Mouse (Mus musculus) thymus, postnatal 4 days (tissue): ENCODE measurements around the gene Pkdrej.
"Not testable (repeated sequence)": the region's sequence is repeated elsewhere in the genome, so short reads cannot be mapped to it uniquely, and the experiment has no call there.

Source experiments
- DNase-seq: peaks from one replicate; pipeline ENCODE4 v3.0.0; 2021

Gene Pkdrej

DNA sequence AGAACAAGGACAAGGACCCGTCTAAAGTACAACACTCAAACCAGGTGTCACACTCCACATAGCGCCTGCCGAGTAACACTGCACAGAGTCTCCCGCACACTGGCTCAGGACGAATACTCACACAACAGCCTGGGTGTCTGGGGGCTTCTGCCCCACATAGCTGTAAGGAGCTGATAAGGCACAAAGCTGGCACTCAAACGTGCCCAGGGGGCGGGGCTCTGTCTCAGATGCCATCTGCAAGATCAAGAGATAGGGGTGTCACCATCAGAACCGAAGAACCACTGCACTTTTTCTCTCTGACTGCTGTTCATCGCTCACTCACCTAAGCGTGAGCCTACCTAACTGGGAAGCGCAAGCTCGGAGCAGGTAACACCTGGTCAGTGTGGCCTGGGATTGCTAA lies 12.4 kb downstream of the Pkdrej start:
- peak; percentile 81 for DNase-seq

DNA sequence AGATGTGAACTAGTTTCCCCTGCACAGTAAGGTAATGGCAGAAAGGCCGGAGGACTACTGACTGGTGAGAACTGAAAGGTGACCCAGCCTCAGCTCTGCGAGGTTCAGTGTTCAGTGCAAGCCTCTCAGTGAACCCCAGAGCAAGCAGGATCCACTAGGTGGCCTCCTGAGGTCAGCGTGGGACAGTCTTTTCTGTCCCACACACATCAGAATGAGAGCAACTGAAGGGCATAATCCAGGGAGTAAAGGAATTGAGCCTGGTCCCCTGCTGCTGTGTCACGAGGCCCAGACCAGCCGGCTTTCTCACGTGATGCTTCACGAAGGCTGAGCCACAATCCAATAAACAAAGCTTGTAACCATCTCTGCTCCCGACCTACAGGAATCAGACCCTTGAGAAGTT lies 13.1 kb downstream of the Pkdrej start:
- DNase-seq: no peak

DNA sequence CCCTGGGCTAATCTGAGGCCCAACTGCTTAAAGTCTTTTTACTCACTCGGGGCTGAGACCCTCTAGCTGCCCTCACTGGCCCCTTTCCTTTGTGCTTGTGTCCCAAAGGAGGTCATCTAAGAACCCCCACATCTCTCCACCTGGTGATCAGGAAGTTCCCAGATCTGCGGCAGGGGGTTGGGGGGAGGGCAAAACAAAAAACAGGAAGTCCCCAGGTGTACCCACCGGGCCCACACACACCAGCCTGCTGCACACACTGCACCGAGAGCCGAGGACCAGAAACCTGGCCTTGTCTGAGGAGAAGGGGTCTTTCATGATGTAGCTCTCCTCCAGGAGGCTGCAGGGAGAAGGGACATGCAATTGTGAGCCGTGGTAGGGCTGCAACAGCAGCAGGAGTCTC lies 13.5 kb downstream of the Pkdrej start:
- peak; percentile 41 for DNase-seq

DNA sequence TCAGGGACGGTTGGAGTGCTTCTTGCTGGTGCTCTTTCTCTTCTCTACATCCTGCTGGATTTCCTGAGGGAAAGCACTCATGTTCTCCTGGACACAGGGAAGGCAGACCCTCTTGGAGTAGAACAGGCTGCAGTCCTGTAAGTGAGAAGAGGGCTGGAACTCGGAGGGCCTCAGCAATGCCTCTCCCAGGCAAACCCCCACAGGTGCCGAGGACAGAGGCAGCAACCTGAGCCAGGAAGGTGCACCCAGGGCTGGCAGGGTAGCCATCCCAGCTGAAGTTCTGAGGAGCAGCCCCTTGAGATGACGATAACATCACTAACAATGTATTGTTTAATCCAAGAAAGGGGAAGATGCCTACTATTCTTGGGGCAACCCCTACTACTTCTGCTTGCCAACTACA lies 14.1 kb downstream of the Pkdrej start:
- DNase-seq: no peak

DNA sequence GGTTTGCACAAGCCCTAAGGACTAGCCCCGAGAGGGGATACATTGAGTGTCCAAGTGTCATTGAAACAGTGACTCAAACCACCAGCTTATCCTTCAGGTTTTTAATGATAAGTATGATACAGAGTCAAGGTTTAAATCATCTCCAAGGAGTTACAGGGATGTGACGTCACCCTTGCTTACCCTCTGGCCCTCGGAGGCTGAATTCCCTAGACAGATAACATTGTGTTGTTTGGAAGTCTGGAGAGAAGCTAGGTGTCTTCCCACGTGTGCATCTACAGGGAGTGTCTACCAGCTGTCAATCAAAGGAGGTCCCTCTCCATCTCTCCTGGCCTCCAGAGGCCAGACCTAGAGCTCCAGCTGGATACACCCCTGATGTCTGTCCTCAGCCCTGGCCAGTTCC lies 14.6 kb downstream of the Pkdrej start:
- no peak for DNase-seq

DNA sequence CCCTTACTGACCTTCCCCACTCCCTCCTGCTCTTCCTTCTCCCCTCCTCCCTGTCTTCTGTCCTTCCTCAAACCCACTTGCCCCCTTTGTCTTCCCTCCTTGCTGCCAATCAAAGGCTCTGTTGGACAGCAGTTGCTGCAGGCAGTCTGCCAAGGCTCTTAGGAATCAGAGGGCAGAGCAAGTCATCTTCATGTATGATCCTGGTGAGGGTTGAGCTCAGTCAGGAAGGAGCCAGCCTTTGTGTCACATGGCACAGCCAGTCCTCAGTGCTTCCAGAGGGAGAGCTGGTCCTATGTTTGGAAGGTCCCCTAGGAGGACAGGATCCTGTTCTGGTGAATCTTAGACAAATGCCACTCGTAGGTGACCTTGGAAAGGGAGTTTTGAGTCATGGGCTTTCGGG lies 18.6 kb downstream of the Pkdrej start:
- no peak for DNase-seq

DNA sequence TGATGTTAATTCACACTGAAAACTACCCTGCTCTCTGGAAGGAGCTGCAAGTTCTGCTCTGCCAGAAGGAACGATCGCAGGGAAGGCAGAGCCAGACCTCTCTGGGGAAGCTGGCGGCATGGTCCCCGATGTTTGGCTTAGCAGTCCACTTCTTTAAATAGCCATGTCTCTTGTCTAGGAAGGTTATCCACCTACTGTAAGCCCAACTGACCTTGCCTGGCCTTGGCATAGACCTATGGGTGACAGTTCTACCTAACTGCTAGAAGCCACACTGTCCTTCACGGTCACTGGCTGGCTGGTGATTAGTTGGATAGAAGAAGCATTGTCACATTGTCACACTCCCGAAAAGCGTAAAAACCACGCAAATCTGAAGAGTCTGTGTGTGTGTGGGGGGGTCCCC lies 22.9 kb downstream of the Pkdrej start:
- DNase-seq: no peak

DNA sequence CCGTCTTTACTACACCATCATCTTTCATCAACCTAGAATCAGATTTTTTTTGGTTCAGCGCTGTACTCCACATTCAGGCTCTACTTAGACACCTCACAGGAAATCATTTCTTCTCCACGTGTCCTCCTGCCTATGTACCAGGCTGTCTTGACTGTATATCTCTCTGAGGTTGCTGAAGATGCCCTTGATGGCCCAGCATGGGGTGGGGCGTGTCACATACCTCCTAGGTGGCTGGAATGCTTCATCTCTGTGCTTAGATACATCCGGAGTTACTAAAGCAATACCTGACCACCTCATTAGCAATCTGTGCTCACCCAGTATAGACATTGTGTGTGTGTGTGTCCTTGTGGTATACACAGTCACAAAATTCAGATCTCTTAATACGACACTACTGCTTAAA lies 26.0 kb downstream of the Pkdrej start:
- no peak for DNase-seq

DNA sequence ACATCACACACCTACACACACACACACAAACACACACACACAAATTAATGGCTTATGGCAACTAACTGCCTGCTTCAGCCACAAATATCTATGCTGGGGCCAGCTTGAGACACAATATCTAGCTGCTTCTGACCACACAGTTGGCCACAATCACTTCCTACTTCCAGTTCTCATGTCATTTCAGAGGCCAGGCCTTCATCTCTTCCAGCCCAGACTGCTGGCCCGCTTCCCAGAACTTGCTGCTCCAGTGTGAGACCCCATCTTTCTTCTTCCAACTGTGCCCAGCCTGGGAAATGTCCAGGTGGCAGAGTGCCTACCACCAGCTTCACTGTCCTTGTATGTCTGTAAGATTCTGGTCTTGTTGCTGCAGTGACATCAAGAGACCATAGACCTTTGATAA lies 28.7 kb downstream of the Pkdrej start:
- no peak for DNase-seq

DNA sequence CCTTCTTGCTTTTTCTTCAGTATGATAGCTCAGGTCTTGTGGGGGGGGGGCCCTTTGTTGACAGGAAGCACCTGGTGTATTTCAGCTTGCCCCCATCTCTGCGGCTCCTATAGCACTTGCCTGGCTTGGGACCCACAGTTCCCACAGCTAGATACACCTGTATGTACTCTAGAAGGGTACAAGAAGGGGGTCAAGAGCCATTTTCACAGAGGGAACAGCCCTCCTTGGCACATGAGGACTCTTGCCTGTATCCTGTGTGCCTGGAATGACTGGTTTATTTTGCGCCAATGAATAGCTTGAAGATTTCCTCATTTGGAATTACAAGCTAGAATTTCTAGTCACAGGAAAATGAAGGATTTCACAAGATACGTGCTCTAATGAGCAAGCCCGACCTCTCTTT lies 30.1 kb downstream of the Pkdrej start:
- no peak for DNase-seq

DNA sequence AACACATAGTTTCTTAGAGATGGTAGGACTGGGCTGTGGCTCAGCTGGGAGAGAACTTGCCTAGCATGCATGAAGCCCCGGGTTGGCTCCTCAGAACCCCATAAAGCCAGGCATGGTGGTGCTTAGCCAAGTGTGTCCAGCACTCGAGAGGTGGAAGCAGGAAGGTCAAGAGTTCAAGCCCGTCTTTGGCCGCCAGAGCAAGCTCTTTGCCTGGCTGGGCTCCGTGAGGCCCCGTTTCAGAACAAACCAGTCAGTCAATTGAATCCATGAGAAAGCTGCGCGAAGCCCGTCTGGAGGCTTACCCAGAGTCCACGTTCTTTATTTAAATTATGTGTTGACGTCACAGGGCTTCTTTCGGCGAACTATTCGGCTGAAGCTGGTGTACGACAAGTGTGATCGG lies 32.9 kb downstream of the Pkdrej start:
- DNase-seq: no peak

DNA sequence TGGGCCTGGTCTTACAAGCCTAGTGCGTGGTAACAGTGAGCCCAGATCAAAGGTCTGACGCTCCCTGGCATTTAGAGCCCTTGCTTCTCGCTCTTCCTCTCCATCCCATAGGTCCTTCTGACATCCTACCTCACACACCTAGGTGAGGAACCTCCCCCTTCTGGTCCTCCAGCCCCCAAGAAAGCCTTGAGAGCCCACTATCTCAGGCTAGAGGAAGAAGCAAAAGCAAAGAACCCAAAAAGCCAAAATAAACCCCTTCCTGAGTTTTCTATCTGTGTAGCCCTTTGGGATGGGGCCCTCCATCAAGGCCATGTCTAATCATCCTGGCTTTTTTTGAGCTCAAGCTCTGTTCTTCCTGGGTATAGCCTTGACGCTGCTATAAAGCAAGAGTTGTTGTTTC lies 33.5 kb downstream of the Pkdrej start:
- DNase-seq: no peak

DNA sequence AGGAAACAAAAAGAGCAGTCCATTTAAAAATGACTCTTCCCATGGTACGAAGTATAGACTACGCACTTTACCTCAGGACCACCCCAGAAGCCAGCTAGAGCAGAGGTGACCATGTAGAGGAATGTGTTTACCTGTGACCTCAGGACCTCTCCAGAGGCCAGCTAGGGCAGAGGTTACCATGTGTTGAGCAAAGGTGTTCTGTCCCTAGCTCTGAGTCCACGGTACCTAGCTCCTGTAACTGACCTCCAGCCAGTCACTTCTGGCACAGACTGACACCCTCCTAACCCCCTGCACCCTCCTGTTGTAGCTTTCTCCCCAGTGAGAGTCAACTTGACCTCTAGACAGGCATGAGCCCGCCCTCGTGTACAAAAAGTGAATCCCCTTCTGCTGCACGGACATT lies 34.1 kb downstream of the Pkdrej start:
- no peak for DNase-seq

DNA sequence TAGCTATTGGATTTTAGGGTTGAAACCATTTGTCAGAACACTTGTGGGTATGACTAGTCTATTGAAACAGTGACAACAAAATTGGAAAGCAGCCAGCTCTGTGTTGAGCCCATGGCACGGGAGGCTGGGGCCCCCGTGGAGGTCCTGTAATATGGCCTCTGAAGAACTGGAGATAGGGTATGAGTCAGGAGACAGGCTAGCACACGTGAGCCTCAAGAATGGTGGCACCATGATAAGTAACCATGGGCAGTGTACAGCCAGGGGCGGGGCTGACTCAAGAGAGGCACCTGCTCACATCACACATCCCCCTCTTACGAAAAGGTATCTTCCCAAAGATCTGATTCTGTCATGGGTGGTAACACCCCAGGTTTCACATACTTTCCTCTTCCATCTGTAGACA lies 34.8 kb downstream of the Pkdrej start:
- DNase-seq: no peak

DNA sequence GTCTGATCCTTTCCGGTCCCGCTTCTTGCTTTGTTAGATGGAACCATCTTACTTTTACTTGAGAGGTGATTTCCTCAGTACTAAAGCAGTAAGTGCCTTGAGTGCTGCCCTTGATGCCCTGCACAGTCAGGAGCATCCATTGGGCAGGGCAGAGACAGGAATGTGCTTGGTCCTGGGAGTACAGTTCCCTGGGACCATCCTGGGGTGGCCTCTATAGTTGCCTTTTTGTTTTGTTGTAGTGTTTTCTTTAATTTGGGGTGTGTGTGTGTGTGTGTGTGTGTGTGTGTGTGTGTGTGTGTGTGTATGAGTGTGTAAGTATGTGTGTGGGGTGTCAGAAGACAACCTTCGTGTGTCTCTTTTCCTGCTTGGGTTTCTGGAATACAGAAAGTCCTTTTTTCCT lies 37.2 kb downstream of the Pkdrej start:
- DNase-seq: no peak

DNA sequence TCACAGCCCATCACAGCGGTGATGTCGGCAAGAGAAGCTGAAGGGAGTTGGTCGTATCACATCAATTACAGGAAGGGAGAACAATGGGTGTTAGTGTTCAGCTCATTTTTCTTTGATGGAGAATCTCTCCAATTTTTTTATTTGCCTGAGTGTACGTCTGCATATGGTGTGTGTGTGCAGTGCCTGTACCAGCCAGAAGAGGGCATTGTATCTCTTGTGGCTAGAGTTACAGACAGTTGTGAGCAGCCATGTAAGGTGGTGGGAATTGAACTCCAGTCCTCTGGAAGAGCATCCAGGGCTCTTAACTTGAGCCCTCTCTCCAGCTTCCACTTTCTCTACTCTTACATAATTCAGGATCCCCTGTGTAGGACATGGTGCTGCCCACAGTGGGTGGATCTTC lies 38.4 kb downstream of the Pkdrej start:
- DNase-seq: peak; percentile 25

DNA sequence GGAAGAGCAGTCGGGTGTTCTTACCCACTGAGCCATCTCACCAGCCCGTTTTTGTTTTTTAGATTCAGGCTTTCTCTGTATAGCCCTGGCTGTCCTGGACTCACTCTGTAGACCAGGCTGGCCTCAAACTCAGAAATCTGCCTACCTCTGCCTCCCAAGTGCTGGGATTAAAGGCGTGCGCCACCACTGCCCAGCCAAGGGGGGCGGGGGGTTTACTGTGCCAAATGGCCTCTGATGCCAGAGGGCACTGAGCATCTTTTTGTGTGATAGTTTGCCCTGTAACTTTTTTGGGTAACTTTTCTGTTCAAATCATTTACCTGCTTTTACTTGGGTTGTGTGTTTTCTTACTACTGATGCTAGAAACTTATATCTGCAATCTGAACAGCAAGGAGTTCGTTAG lies 42.6 kb downstream of the Pkdrej start:
- DNase-seq: not testable (repeated sequence)

DNA sequence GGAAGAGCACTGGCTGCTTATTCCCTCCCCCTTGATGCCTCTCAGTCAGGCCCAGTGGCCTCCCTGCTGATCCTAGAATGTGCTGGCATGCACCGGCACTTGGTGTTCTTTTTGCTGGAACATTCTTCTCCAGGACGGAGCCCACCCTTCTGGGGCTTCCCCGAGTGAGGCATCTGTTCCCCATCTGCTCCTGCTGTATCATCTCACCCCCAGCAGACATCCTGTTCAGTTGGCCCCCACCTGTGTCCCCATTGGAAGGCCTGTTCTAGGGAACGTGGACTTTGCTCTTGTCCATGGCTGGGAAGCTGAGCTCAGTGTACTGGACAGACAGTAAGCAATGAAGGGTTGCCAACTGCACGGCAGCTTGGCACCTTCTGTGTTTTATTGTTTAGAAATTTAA lies 44.8 kb downstream of the Pkdrej start:
- no peak for DNase-seq

DNA sequence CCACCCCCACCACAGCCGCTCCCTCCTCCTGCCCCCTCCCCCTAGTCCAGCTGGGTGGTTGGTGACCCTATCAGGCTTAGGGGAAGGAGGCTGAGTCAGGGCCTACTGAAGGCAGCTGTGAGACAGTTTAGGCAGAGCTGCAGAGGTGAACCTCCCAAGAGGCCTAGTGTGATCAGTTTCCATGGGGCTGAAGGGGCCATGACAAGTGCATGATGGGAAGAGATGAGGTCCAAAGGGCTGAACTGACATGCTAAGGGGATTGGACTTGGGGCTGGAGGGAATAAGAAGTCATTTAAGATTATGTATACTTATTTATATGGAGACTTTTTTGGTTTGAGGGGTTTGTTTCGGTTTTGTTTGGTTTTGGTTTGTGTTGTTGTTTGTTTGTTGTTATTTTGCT lies 45.3 kb downstream of the Pkdrej start:
- no peak for DNase-seq

DNA sequence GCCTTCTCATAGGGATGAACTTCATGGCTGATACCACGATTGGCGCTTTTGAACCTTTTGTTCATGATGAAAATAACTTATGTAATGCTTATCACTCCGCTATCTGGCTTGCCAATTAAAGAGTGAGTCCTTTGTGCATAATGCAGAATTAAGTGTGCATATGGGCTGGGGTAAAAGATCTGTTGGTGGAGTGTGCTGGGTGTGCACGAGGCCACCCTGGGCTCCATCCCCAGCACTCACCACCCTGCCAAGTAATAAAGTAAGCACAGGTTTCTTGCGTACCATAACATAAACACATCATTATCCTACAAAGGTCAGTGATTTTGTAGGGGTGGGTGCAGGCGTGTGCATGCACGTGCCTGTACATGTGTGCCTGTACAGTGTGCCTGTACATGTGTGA lies 46.5 kb downstream of the Pkdrej start:
- no peak for DNase-seq

DNA sequence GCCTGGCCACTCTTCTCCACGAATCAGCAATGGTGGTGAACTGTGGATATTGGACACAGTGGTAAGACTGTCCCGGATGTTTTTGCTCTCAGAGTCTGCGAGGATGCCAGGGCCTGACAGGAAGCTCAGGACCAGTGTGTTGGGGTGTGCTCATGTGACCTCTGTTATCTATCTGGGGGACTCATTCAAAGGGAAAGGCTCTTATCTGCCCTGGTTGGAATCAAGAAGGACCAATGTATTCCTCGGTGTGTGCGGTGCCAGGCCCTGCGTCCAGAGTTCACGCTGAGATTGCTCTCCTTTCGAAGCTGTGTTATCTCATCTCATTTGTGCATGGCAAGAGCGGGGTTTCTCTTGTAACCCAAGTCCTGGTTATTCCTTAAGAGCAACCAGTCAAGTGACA lies 47.1 kb downstream of the Pkdrej start:
- no peak for DNase-seq

DNA sequence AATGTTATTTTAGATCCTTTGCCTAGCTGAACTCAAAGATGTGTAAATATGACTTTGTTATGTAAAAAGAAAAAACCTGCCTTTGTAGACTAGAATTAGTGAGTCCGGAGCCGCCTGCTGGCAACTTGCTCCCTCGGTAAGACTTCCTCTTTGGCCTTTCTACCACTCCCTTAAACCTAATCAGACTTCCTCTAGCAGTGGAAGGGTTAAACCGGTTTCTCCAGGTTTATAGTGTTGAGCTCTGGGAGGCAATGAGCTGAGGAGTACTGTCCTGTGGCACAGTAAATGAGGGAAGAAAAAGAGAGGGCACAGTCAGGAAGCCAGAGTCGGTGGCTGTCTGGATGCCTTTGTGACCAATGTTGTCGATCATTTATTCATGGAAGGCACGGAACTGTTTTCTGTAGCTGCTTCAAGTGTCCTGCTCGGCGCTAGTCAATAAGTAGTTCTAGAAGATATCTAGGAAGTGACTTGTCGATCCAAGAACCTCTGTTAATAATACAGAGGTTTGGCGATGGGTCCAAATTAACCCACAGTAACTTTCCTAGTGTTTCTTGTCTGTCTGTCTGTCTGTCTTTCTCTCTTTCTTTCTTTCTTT lies 49.3 kb downstream of the Pkdrej start:
- DNase-seq: no peak

DNA sequence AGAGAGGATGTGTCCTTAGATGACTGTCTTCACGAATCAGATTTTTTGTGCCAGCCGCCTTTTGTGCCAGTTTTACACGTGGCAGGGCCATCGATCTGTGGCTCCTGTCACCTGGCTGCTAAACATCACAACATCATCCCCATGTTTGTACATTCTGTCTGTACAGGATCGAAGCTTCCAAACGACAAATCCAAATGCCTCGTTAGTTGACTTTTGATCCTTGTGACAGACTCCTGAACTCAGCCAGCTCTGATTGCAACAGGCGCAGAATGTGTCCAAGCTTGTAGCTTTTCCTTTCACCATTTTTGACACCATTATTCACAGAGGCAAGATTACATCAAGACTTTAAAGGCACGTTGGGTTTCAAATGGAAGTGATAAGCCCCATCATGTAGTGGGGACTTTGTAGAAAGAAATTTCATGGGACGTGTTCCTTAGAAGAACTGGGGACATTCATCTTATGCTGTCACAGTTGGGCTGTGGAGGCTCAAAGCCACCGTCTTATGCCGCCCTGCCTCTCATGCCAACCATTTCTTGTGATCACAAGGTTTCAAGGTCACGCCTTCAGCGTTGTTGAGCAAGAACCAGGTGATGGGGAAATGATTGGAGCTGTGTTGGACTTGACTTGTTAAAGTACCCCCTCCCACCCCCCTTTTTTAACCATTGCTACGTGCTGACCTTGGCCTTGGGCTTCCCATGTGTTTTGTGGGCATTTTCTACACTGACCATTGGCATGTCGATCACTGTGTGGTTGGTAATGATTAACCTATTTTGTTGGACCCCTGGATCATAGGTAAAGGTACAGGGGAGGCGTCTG lies 50.0 kb downstream of the Pkdrej start:
- DNase-seq: no peak

DNA sequence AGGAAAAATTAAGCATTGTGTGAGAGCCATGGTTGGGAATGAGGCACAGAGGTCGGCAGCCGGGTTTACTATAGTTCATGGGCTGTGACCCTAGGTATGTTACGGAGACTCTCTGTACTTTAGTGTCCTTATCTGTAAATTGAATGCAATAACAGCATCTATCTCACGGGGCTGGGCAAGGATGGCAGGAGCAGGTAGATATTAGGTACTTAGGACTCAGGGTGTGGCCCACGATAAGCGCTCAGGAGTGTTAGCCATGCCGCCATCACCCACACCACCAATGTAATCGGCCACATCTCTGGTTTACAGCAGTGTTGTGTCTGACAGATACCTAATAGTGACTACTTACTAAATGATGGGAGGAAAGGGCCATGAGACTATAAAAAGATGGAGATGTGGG lies 52.5 kb downstream of the Pkdrej start:
- no peak for DNase-seq

DNA sequence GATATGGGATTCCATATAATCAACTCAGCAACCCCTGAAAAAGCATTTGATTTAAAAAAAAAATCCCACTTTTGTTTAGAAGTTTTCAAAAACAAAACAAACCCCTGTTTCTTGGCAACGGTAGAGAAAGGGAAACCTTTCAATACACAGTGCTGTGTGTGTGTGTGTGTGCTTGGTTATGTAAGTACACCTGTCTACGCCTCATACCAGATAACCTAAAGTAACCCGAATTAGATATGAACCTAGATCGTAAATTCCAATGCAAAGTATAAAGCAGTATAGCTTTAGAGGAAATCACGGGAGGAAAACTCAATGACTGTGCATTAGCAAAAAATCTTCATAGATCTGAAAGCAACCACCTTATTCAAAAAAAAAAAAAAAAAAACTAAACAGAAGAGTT lies 54.9 kb downstream of the Pkdrej start:
- DNase-seq: no peak
